Mouse (Mus musculus): ENCODE measurements at regions not wholly inside any gene's neighbourhood (a gene's known extent, or its start where the extent isn't known, plus 50 kb on each side); places are given as distances from the start of the nearest gene placed in this dataset.

DNA sequence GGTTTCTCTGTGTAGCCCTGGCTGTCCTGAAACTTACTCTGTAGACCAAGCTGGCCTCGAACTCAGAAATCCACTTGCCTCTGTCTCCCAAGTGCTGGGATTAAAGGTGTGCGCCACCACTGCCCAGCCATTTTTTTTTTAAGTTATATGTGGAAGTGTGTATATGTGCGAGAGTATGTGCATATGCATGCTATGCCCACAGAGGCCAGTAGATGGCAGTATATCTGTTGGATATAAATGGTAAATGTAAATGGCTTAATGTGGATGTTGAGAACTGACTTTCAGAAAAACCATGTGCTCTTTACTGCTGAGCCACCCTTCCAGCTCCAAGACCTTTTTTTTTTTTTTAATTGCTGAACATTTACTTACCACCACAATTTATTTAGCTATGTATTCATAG lies 400.2 kb upstream of the Pdzrn3 start:
- no peak for TF ChIP-seq GATA1 (IDR thresholded peaks at IDR 0.05; ENCODE audit: borderline replicate concordance, low read length)
- no peak for TF ChIP-seq FLI1 (IDR thresholded peaks at IDR 0.05; ENCODE audit: low read length)

All from megakaryocyte, embryonic 14.5 days (primary cell).